Mouse (Mus musculus): ENCODE results near the gene Got1. TPM values are rescaled to one million over a fixed set of nuclear protein-coding genes. Genes with fewer than 3 reads are reported as not detected.

Gene Got1
- polyA plus RNA-seq (2012; rRNA removed) = 25.9 and 31.1 TPM in 2 replicates

GRCm38 (mm10) chr19:43524187-43525103 is at the start of gene Got1:
Gene Got1, minus strand, starts transcription at chr19:43524605.

Other genes starting within 250 kb of the Got1 start
- 0.29 and 0.42 TPM in 2 replicates for gene Hpse2, start 136.2 kb downstream of the Got1 start, polyA plus RNA-seq (2012; rRNA removed)
- gene Cnnm1, start 84.2 kb downstream of the Got1 start, polyA plus RNA-seq (2012; rRNA removed) = 0.09 and 0.28 TPM in 2 replicates
- gene Nkx2-3, start 87.7 kb upstream of the Got1 start, polyA plus RNA-seq (2012; rRNA removed) = 1.1 and 1.7 TPM in 2 replicates
- gene Slc25a28, start 150.3 kb upstream of the Got1 start, polyA plus RNA-seq (2012; rRNA removed) = 27.3 and 32.5 TPM in 2 replicates
- gene Entpd7, start 165.1 kb upstream of the Got1 start, polyA plus RNA-seq (2012; rRNA removed) = 2.4 and 2.5 TPM in 2 replicates
- 1.2 and 1.6 TPM in 2 replicates for gene Cutc, start 228.4 kb upstream of the Got1 start, polyA plus RNA-seq (2012; rRNA removed)
- gene Cox15, start 228.4 kb upstream of the Got1 start, polyA plus RNA-seq (2012; rRNA removed) = 5.1 and 5.2 TPM in 2 replicates